Mouse (Mus musculus) C2C12 (cell line): Measurements from ENCODE around the gene Isoc2a. TPM values are rescaled to one million over a fixed set of nuclear protein-coding genes. Genes with fewer than 3 reads are reported as not detected.

ENCODE experiments used
- H3K27me3 ChIP-seq: one replicate; pipeline ENCODE4 v1.6.1; 2011; ENCODE audit not compliant: control insufficient read depth, insufficient read depth, insufficient read length
- H3K36me3 ChIP-seq: one replicate; pipeline ENCODE4 v1.6.1; 2011; ENCODE audit not compliant: control insufficient read depth, insufficient read depth
- H3K4me3 ChIP-seq: one replicate; pipeline ENCODE4 v1.5.1; 2011; ENCODE audit warnings: mild to moderate bottlenecking, control low read depth; ENCODE audit not compliant: poor library complexity, insufficient read depth, severe bottlenecking
- H3K79me2 ChIP-seq: one replicate; pipeline ENCODE4 v1.6.1; 2011; ENCODE audit not compliant: control insufficient read depth, insufficient read depth
- H3K79me3 ChIP-seq: one replicate; pipeline ENCODE4 v1.6.1; 2011; ENCODE audit warnings: low read depth, control low read depth
- H3ac ChIP-seq: one replicate; pipeline ENCODE3; 2011; ENCODE audit warnings: low read depth; ENCODE audit not compliant: control insufficient read depth, insufficient read length
- CEBPB ChIP-seq: IDR thresholded peaks from one replicate; pipeline ENCODE4 v1.6.1; 2011; ENCODE audit warnings: low read depth, mild to moderate bottlenecking, control low read depth, moderate library complexity
- CTCF ChIP-seq: IDR thresholded peaks from one replicate; pipeline ENCODE4 v1.5.1; 2011; ENCODE audit not compliant: control insufficient read depth, insufficient read depth, insufficient read length
- FOSL1 ChIP-seq: IDR thresholded peaks from one replicate; pipeline ENCODE4 v1.8.0; 2011; ENCODE audit warnings: mild to moderate bottlenecking, low read length; ENCODE audit not compliant: poor library complexity, insufficient read depth, severe bottlenecking
- MAX ChIP-seq: IDR thresholded peaks from one replicate; pipeline ENCODE4 v1.6.1; 2011; ENCODE audit warnings: mild to moderate bottlenecking, control low read depth
- MYOD1 ChIP-seq: IDR thresholded peaks from one replicate; pipeline ENCODE4 v1.6.1; 2011; ENCODE audit warnings: low read depth; ENCODE audit not compliant: control insufficient read depth, insufficient read length
- MYOG ChIP-seq: IDR thresholded peaks from one replicate; pipeline ENCODE4 v1.6.1; 2011; ENCODE audit not compliant: control insufficient read depth, insufficient read length; ENCODE audit errors: extremely low read depth
- USF1 ChIP-seq: IDR thresholded peaks from one replicate; pipeline ENCODE4 v1.6.1; 2011; ENCODE audit warnings: low read depth, mild to moderate bottlenecking, control low read depth, moderate library complexity
- polyA plus RNA-seq: library from polyadenylated mRNA; unstranded; fragments of >200 nt; fragmentation: generic; extraction: Trizol; gene quantifications from one replicate; pipeline ENCODE4 v1.2.1, GENCODE M21; 2012; ENCODE audit warnings: missing spikeins

Gene Isoc2a
- polyA plus RNA-seq, 1 experiment, result 3.7 TPM

DNA sequence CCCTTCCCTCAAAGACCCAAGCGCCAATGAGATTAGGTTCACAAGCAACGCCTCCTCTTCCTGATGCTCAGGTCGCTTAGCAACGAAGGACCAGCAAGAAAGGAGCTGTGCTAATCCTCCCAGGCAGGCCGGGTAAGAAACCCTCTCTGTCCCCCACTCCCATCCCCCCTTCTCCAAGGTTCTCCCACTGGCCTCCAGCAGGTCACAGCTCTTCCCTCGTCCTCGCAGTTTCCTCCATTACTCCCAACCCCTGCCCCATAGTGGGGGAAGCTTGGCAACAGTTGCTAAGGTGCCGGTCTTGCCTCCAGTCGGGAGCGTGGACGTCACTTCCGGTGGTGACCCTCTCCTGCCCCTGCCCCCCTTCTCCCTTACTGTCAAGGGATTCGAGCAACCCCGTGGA is 45.6 kb downstream of the Isoc2a start:
- no peaks in the 10 kb centered on the region for H3K27me3 ChIP-seq
- peaks cover 6% of the 10 kb centered on the region for H3K79me2 ChIP-seq
- no peak for TF ChIP-seq FOSL1
- TF ChIP-seq MAX, result no peak
- TF ChIP-seq MYOG, result no peak
- no peak for TF ChIP-seq USF1
- H3K4me3 ChIP-seq, result no peak overlapping the region
- H3ac ChIP-seq, result no peak overlapping the region
- H3K79me3 ChIP-seq, result no peaks in the 10 kb centered on the region
- peaks cover 11% of the 10 kb centered on the region for H3K36me3 ChIP-seq

- H3ac ChIP-seq, result no peak overlapping the region
- no peak overlapping the region for H3K4me3 ChIP-seq
- peaks cover 10% of the 10 kb centered on the region for H3K36me3 ChIP-seq
- no peaks in the 10 kb centered on the region for H3K27me3 ChIP-seq
- no peak for TF ChIP-seq MYOD1
- no peak for TF ChIP-seq USF1
- no peak for TF ChIP-seq FOSL1
- no peak for TF ChIP-seq CEBPB
- no peak for TF ChIP-seq CTCF
- no peak for TF ChIP-seq MYOG
- TF ChIP-seq MAX, result no peak
- H3K79me2 ChIP-seq, result peaks cover under 1% of the 10 kb centered on the region
- H3K79me3 ChIP-seq, result no peaks in the 10 kb centered on the region
Measured at GRCm38 (mm10) chr7:4922931-4923565, 46.1 kb downstream of the Isoc2a start.

DNA sequence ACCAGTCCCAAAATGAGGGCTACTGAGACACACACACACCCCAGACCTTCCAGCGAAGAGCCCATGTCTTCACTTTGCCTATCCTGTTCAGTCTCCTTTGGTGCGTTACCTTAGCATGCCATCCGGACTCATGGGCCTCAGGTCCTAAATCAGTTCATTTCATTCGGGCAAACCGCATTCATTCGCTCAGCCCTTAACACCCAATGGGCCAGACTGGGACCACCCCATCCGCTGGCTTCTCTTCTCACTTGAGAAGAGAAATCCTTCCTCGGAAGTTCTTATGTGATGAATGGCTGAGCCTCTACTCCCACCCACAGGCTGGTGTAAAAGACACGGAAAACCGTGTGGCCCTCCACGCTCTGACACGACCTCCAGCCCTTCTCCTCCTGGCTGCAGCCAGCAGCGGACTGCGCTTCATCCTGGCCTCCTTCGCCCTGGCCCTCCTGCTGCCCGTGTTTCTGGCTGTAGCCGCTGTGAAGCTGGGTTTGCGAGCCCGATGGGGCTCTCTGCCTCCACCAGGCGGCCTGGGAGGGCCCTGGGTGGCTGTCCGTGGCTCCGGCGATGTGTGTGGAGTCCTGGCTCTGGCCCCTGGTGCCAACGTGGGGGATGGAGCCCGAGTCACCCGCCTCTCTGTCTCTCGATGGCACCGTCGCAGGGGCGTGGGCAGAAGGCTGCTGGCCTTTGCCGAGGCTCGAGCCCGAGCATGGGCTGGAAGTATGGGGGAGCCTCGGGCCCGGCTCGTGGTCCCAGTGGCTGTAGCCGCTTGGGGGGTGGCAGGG is 46.8 kb downstream of the Isoc2a start:
- Histone ChIP-seq H3K4me3 (no peak overlapping the region), H3ac (peak overlapping the region; percentile 20), H3K27me3 (no peaks in the 10 kb centered on the region), H3K79me2 (no peaks in the 10 kb centered on the region), H3K36me3 (peaks cover 10% of the 10 kb centered on the region), H3K79me3 (no peaks in the 10 kb centered on the region)
- TF ChIP-seq CTCF (peak; percentile 28), CEBPB (no peak)

- Histone ChIP-seq H3ac (peak overlapping the region; percentile 20), H3K79me2 (no peaks in the 10 kb centered on the region), H3K36me3 (peaks cover 10% of the 10 kb centered on the region), H3K4me3 (no peak overlapping the region), H3K79me3 (no peaks in the 10 kb centered on the region), H3K27me3 (no peaks in the 10 kb centered on the region)
- no peak for TF ChIP-seq FOSL1
- no peak for TF ChIP-seq MYOD1
- peak; percentile 5 for TF ChIP-seq CTCF
Measured at GRCm38 (mm10) chr7:4924483-4924882, 47.5 kb downstream of the Isoc2a start.

DNA sequence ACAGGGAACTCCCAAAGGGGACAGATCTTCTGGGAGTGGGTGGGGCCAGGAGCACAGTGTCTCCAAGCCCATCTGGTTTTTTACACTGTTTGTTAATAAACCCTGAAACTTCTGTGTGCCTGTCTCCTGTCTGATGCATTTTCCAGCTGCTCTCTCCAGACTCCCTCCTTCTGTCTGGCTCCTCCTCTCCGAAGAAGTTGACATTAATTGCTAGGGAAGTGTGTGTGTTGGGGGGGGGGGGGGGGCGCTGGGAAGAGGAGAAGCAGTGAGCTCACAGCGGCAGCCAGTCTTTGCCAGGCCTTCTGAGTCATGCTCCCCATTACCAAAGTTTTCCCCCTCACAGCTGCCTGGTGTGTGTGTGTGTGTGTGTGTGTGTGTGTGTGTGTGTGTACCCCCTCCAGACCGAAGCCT is 47.9 kb downstream of the Isoc2a start:
- no peaks in the 10 kb centered on the region for H3K79me3 ChIP-seq
- no peaks in the 10 kb centered on the region for H3K27me3 ChIP-seq
- H3K36me3 ChIP-seq, result peaks cover 7% of the 10 kb centered on the region
- H3K79me2 ChIP-seq, result no peaks in the 10 kb centered on the region
- H3K4me3 ChIP-seq, result no peak overlapping the region
- peak; percentile 67 for TF ChIP-seq MYOD1
- TF ChIP-seq MYOG, result no peak
- no peak overlapping the region for H3ac ChIP-seq

DNA sequence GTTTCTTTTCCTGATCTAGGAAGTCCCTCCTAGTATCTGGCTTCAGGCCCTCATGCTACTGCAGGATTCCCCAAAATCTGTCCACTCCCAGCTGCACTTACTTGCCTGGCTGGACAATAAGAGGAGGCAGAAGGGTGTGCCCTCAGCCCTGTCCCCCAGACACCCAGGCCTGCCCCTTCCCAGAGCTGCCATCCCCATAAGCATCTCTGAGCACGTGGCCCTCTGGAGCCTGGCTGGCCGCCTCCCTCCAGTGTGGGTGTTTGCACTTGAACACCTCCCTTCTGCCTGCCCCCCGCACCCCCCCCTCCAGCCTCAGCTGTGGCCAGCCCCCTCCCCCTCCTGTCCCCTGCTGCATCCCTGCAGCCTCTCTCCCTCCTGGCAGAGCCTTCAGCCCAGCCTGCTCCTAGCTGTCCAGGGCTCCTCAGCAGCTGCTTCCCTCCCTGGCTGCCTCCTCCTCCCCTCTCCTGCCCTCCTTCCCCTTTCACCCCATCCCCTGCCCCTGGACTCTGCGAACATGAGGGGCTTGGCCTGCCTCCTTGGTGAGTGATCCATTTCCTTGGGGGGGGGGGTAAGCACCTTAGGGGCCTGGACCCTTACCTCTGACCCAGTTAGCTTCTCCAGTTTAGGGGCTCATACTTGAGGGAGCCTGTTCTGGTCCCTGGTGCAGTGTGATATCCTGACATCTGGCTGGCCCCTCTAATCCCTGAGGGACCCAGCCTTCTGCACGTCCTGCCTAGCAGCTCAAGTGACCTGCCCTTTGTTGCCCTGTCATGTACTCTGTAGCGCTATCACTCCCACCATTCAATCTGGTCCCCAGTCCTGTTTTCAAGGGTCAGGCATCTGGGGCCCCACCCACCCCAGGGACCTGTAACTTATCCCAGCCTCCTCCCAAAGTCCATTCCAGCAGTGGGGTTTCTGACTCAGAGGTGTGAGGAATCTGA is 48.8 kb downstream of the Isoc2a start, which contains the start of gene Ssc5d:
Gene Ssc5d, plus strand, starts transcription at position 345 of the 941 bp plus-strand sequence.
- TF ChIP-seq CEBPB (no peak), FOSL1 (no peak), MYOG (no peak), MYOD1 (peak; percentile 31), MAX (peak; percentile 2), USF1 (peak; percentile 63), CTCF (no peak)

More for the DNA sequence above, 48.8 kb downstream of the Isoc2a start, which contains the start of gene Ssc5d:
- Histone ChIP-seq H3K79me3 (no peaks in the 10 kb centered on the region), H3ac (peak within 1 kb of the TSS; percentile 39), H3K27me3 (no peaks in the 10 kb centered on the region), H3K79me2 (no peaks in the 10 kb centered on the region), H3K36me3 (no peaks in the 10 kb centered on the region), H3K4me3 (no peak within 1 kb of the TSS)
